Mouse (Mus musculus): ENCODE measurements around the gene Moxd1. TPM values are rescaled to one million over a fixed set of nuclear protein-coding genes. Genes with fewer than 3 reads are reported as not detected.

The Moxd1 gene
- 10.9 and 14.9 TPM in 2 replicates for polyA plus RNA-seq (2015; fragmentation: Nextera tagmentation; extraction: Ambion mirVana)

DNA sequence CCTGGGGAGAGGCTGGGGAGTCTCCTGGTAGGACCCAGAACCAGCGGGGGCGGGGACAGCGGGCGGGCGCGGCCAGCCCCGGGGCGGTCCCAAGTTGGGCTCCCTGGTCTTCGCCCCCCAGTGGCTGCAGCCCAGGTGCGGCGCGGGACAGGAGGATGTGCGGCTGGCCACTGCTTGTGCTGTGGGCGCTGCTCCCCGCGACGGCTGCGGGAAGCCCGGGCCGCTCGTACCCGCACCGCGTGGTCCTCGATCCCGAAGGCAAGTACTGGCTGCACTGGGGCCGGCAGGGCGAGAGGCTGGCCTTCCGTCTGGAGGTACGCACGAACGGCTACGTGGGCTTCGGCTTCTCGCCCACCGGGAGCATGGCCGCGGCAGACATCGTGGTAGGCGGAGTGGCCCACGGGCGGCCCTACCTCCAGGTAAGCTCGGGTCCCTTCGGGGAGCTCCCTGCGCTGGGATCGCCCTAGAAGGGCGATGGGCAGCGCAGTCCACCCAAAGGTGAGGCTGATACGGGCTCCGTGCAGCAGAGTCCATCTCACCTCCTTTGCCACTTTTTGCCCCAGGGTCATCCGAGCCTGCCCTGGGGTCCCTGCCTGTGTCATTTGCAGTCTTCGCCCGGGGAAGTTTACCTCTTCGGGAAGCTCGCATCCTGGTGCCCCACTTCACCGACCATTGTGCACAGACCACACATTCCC lies at the start of gene Moxd1:
TSS of gene Moxd1 (plus strand) at position 69 of the 695 bp plus-strand sequence.
- Histone ChIP-seq H3K9me3 (no peaks in the 10 kb centered on the region), H3K4me3 (replicated peaks) (peak within 1 kb of the TSS; percentile 51), H3K36me3 (no peaks in the 10 kb centered on the region), H3K27me3 (replicated peaks) (peaks cover 12% of the 10 kb centered on the region), H3K27ac (no peak within 1 kb of the TSS), H3K9ac (peak within 1 kb of the TSS; percentile 19; the same call in 1 of the 2 replicates), H3K4me1 (peaks cover 8% of the 10 kb centered on the region), H3K4me2 (peak within 1 kb of the TSS; percentile 96)
- 3% methylated on average over 54 of the region's 56 CpGs for WGBS
- peak; percentile 78 for ATAC-seq (ENCODE audit: insufficient read depth, low FRiP score, low read depth)

GRCm38 (mm10) chr10:24190392-24190791 lies 32.9 kb upstream of the Moxd1 start:
- no peaks in the 10 kb centered on the region for H3K9me3 ChIP-seq
- no peak; the same call in 1 of the 2 replicates for ATAC-seq (ENCODE audit: insufficient read depth, low FRiP score, low read depth)
- H3K4me3 ChIP-seq (replicated peaks): no peak overlapping the region
- H3K27ac ChIP-seq: no peak overlapping the region
- H3K27me3 ChIP-seq (replicated peaks): no peaks in the 10 kb centered on the region
- peaks cover 4% of the 10 kb centered on the region; the same call in 1 of the 2 replicates for H3K36me3 ChIP-seq
- 57% methylated on average over 7 of the region's 7 CpGs for WGBS
- no peaks in the 10 kb centered on the region for H3K4me1 ChIP-seq
- H3K4me2 ChIP-seq: no peak overlapping the region
- H3K9ac ChIP-seq: no peak overlapping the region

GRCm38 (mm10) chr10:24191977-24192376 lies 31.3 kb upstream of the Moxd1 start:
- Histone ChIP-seq H3K36me3 (peaks cover 2% of the 10 kb centered on the region; the same call in 1 of the 2 replicates), H3K4me3 (replicated peaks) (no peak overlapping the region), H3K9me3 (no peaks in the 10 kb centered on the region), H3K27me3 (replicated peaks) (no peaks in the 10 kb centered on the region), H3K9ac (no peak overlapping the region), H3K27ac (no peak overlapping the region), H3K4me1 (no peaks in the 10 kb centered on the region), H3K4me2 (no peak overlapping the region)
- WGBS: 65% methylated on average over 1 of the region's 1 CpGs
- ATAC-seq (ENCODE audit: insufficient read depth, low FRiP score, low read depth): no peak

- no peak for ATAC-seq (ENCODE audit: insufficient read depth, low FRiP score, low read depth)
- H3K4me3 ChIP-seq (replicated peaks): no peak overlapping the region
- no peaks in the 10 kb centered on the region for H3K36me3 ChIP-seq
- H3K9ac ChIP-seq: no peak overlapping the region
- no peak overlapping the region for H3K27ac ChIP-seq
- H3K4me2 ChIP-seq: no peak overlapping the region
- no peaks in the 10 kb centered on the region for H3K27me3 ChIP-seq (replicated peaks)
- no peaks in the 10 kb centered on the region for H3K4me1 ChIP-seq
- no peaks in the 10 kb centered on the region for H3K9me3 ChIP-seq
- 54% methylated on average over 12 of the region's 12 CpGs for WGBS
Measured at GRCm38 (mm10) chr10:24199303-24199702, 24.0 kb upstream of the Moxd1 start.

DNA sequence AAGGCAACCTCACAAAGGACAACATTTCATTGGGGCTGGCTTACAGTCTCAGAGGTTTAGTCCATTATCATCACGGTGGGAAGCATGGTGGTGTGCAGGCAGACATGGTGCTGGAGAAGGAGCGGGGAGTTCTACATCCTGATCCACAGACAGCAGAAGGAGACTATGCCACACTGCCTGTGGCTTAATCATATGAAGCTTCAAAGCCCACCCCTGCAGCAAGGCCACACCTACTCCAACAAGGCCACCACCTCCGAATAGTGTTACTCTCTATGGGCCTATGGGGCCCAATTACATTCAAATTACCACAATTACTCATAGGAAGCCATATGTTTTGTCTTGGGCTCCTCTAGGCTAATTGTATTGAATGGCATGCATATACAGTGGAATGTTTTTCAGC lies 23.2 kb upstream of the Moxd1 start:
- no peak overlapping the region for H3K9ac ChIP-seq
- no peaks in the 10 kb centered on the region for H3K36me3 ChIP-seq
- no peaks in the 10 kb centered on the region for H3K27me3 ChIP-seq (replicated peaks)
- H3K4me3 ChIP-seq (replicated peaks): no peak overlapping the region
- H3K4me2 ChIP-seq: no peak overlapping the region
- H3K4me1 ChIP-seq: no peaks in the 10 kb centered on the region
- ATAC-seq (ENCODE audit: insufficient read depth, low FRiP score, low read depth): no peak
- H3K27ac ChIP-seq: no peak overlapping the region
- WGBS: 87% methylated on average over 3 of the region's 3 CpGs
- no peaks in the 10 kb centered on the region for H3K9me3 ChIP-seq

DNA sequence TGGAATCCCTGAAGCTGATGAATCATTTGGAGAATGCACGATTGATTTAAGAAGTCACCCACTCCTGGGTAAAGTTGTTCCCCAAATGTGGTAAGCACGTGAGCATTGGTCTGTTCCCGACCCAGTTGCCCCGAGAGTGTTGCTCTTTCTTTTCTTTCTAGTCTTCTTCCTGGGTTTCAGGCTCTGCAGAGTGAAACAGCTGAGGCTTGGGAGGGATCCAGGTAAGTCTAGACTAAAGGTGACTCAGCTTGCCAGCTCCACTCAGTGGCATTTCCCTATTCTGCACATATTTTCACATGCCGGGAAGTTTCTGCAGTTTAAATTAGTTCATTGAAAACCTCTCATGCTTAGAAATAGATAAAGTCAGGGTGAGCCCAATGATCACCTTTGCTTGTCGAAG lies 13.2 kb upstream of the Moxd1 start:
- Histone ChIP-seq H3K27ac (no peak overlapping the region), H3K9me3 (no peaks in the 10 kb centered on the region), H3K9ac (no peak overlapping the region), H3K4me1 (no peaks in the 10 kb centered on the region), H3K4me3 (replicated peaks) (no peak overlapping the region), H3K27me3 (replicated peaks) (no peaks in the 10 kb centered on the region), H3K4me2 (no peak overlapping the region), H3K36me3 (no peaks in the 10 kb centered on the region)
- 78% methylated on average over 6 of the region's 6 CpGs for WGBS
- ATAC-seq (ENCODE audit: insufficient read depth, low FRiP score, low read depth): no peak

DNA sequence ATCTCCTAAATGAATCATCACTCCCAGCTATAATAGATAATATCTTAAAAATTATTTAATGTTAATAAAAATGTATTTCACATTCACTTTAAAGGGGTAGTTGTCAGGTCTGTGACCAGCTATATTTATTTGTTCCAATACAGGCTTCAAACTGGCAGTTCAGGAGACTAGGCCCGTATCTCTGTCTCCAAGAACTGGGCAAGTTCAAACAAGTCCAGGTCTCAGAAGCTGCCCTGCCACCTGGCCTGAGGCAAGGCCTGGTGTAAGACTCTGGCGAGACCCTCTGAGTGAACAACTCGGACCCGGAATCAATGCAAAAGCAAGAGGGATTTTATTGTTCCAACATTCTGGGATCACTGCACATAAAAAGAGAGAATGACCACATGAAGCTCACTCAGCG lies 10.0 kb upstream of the Moxd1 start:
- 84% methylated on average over 5 of the region's 5 CpGs for WGBS
- Histone ChIP-seq H3K36me3 (no peaks in the 10 kb centered on the region), H3K4me1 (peaks cover 6% of the 10 kb centered on the region)

GRCm38 (mm10) chr10:24217558-24218268 lies 5.6 kb upstream of the Moxd1 start:
- Histone ChIP-seq H3K27me3 (replicated peaks) (no peaks in the 10 kb centered on the region), H3K4me2 (peak overlapping the region; percentile 5; the same call in 1 of the 2 replicates), H3K27ac (peak overlapping the region; percentile 40; the same call in 1 of the 2 replicates), H3K4me3 (replicated peaks) (no peak overlapping the region), H3K9me3 (no peaks in the 10 kb centered on the region), H3K4me1 (peaks cover 8% of the 10 kb centered on the region), H3K9ac (no peak overlapping the region), H3K36me3 (no peaks in the 10 kb centered on the region)
- no peak for ATAC-seq (ENCODE audit: insufficient read depth, low FRiP score, low read depth)
- WGBS: 28% methylated on average over 6 of the region's 6 CpGs

More for the DNA sequence above, 10.0 kb upstream of the Moxd1 start:
- no peaks in the 10 kb centered on the region for H3K27me3 ChIP-seq (replicated peaks)
- H3K9ac ChIP-seq: no peak overlapping the region
- no peaks in the 10 kb centered on the region for H3K9me3 ChIP-seq
- ATAC-seq (ENCODE audit: insufficient read depth, low FRiP score, low read depth): no peak
- H3K4me3 ChIP-seq (replicated peaks): no peak overlapping the region
- H3K27ac ChIP-seq: no peak overlapping the region
- no peak overlapping the region for H3K4me2 ChIP-seq

DNA sequence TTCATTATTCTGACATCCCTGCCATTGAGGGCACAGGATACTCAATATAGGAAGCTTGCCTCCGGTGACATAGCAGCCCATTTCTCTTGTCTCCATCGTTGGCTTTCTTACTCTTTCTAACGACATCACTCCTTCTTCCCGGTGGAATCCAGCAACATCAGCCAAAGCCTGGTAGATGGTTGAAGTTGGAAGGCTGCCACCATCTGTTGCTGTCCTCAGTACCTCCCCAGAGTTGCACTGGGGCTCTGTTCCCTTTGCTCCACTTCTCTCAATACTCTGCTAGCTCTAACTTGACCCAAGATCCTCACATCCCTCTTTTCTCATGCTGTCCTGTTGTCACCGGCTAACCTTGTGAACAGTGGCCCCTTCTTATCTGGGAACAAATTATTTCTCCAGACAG lies 2.4 kb upstream of the Moxd1 start:
- no peak overlapping the region for H3K4me2 ChIP-seq
- peaks cover 15% of the 10 kb centered on the region for H3K4me1 ChIP-seq
- 65% methylated on average over 5 of the region's 5 CpGs for WGBS
- no peaks in the 10 kb centered on the region for H3K36me3 ChIP-seq
- H3K4me3 ChIP-seq (replicated peaks): no peak overlapping the region
- no peaks in the 10 kb centered on the region for H3K9me3 ChIP-seq
- no peak overlapping the region for H3K27ac ChIP-seq
- peaks cover 12% of the 10 kb centered on the region for H3K27me3 ChIP-seq (replicated peaks)
- no peak overlapping the region for H3K9ac ChIP-seq
- no peak for ATAC-seq (ENCODE audit: insufficient read depth, low FRiP score, low read depth)

- peaks cover 13% of the 10 kb centered on the region for H3K4me1 ChIP-seq
- peak overlapping the region; percentile 96 for H3K4me2 ChIP-seq
- H3K27me3 ChIP-seq (replicated peaks): peaks cover 12% of the 10 kb centered on the region
- H3K9ac ChIP-seq: no peak overlapping the region
- ATAC-seq (ENCODE audit: insufficient read depth, low FRiP score, low read depth): no peak
- no peak overlapping the region for H3K27ac ChIP-seq
- peak overlapping the region; percentile 51 for H3K4me3 ChIP-seq (replicated peaks)
- H3K36me3 ChIP-seq: no peaks in the 10 kb centered on the region
- H3K9me3 ChIP-seq: no peaks in the 10 kb centered on the region
- 19% methylated on average over 6 of the region's 6 CpGs for WGBS
Measured at GRCm38 (mm10) chr10:24222911-24223310, 406 bp upstream of the Moxd1 start.

DNA sequence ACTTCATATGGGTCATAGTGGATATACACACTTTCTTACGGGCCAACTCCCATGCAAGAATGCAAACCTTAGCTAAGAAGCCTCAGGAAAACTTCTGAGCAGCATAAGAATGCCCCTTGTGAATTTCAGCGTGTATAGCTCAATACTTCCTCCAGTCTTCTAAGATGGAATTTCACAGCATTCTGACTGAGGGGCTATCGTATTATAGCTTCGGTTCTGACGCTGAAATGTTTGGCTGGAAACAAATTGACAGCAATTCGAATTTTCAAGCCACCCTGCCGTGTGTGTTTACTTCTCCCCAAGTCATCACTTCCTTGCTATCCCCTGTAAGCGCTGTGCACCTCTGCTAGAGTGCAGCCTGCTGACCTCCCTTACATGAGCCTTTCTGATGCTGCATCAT lies 1.3 kb downstream of the Moxd1 start:
- Histone ChIP-seq H3K4me1 (peaks cover 8% of the 10 kb centered on the region), H3K9ac (no peak overlapping the region), H3K36me3 (no peaks in the 10 kb centered on the region), H3K9me3 (no peaks in the 10 kb centered on the region), H3K4me3 (replicated peaks) (no peak overlapping the region), H3K27me3 (replicated peaks) (peaks cover 12% of the 10 kb centered on the region), H3K4me2 (peak overlapping the region; percentile 96; the same call in 1 of the 2 replicates), H3K27ac (no peak overlapping the region)
- WGBS: 38% methylated on average over 8 of the region's 8 CpGs
- no peak for ATAC-seq (ENCODE audit: insufficient read depth, low FRiP score, low read depth)
